Mouse (Mus musculus) heart, adult 11 months (tissue): ENCODE results near the gene Zfp973.
"Not testable (repeated sequence)": the region's sequence is repeated elsewhere in the genome, so short reads cannot be mapped to it uniquely, and the experiment has no call there.

Source experiments
- DNase-seq: peaks from one replicate; pipeline ENCODE4 v3.0.0; 2022

Gene Zfp973

GRCm38 (mm10) chr2:176670222-176670621 lies at the start of gene Zfp973:
Zfp973 (plus strand) TSS chr2:176670522.
- not testable (repeated sequence) for DNase-seq

GRCm38 (mm10) chr2:176636244-176636643 lies 34.1 kb upstream of the Zfp973 start, which contains the start of gene Gm14308:
Gm14308 (minus strand) TSS chr2:176636344.
- DNase-seq = not testable (repeated sequence)

- peak; percentile 94 for DNase-seq
Observed at GRCm38 (mm10) chr2:176708051-176708450, 37.7 kb downstream of the Zfp973 start, which contains the start of gene Gm14305. Gm14305 (plus strand) TSS chr2:176708328.
